Mouse (Mus musculus) gastrocnemius, postnatal 10 days (tissue): ENCODE measurements around the gene Gart. TPM values are rescaled to one million over a fixed set of nuclear protein-coding genes. Genes with fewer than 3 reads are reported as not detected.

Source experiments
- DNase-seq: peaks from one replicate; pipeline ENCODE4 v3.0.0; 2021; ENCODE audit warnings: mixed read lengths
- long read RNA-seq, 2 experiments: library from polyadenylated mRNA; stranded (forward); transcript quantifications; one replicate each; pipeline ENCODE4 v2.0.0; 2021
- total RNA-seq, 2 experiments: library from RNA; stranded (reverse); gene quantifications; 2 replicates each; pipeline ENCODE4 v1.2.3; 2021

The Gart gene
- total RNA-seq, result 10 to 100 TPM; 54.5 to 58.5 TPM
- long read RNA-seq, experiment 1, transcript Gart-201 (22 exons, 3,518 nt), result major isoform, 42 of 73 reads
- long read RNA-seq, experiment 1, transcript Gart-202 (11 exons, 1,865 nt), result minor isoform, 13 of 73 reads
- long read RNA-seq, experiment 1, transcript Gart-209 (22 exons, 3,276 nt), result minor isoform, 7 of 73 reads
- long read RNA-seq, experiment 1, partial matches to known transcripts, result 6 of 73 reads
- long read RNA-seq, experiment 1, other reads (novel, unspliced or antisense), result 4 of 73 reads
- long read RNA-seq, experiment 2, transcript Gart-202 (11 exons, 1,865 nt), result minor isoform, 13 of 83 reads
- long read RNA-seq, experiment 2, transcript Gart-209 (22 exons, 3,276 nt), result minor isoform, 8 of 83 reads
- long read RNA-seq, experiment 2, transcript Gart-201 (22 exons, 3,518 nt), result major isoform, 46 of 83 reads
- long read RNA-seq, experiment 2, partial matches to known transcripts, result 6 of 83 reads
- long read RNA-seq, experiment 2, other reads (novel, unspliced or antisense), result 6 of 83 reads

DNA sequence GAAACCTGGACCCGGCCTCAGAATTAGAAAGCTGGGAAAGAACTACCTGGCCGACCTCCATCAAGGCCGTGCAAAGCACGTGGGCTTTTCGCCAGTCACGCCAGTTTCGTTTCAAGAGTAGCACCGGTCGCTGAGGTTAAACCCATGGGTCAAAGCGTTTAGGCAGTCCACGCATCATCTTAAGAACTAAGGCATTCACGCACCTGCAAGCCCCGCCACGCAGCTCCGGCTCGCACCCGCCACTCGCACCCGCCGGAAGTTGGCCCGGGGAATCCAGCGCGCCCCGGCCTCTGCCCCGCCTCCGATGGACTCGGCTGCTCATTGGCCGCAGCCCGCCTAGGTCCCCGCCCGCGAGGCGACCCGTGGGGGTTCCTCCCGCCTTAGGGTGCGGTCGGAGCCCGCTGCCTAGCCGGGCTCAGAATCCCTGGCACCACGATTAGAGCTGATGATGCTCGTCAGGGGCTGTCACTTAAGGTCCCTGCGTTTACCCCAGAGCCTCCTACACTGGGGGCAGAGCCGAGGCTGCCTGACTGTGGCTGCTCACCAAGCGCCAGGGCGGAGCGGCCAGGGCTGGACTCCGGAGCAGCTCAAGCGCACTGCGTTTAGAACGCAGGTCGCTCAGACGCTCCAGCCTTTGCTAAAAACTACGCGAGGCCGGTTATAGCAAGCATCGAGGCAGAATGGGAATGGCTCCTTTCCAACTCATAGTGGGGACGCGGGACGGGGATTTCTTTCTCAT is at the start of gene Gart:
Gart (minus strand) TSS at position 272 of the 739 bp plus-strand sequence.
- DNase-seq, result peak; percentile 94

DNA sequence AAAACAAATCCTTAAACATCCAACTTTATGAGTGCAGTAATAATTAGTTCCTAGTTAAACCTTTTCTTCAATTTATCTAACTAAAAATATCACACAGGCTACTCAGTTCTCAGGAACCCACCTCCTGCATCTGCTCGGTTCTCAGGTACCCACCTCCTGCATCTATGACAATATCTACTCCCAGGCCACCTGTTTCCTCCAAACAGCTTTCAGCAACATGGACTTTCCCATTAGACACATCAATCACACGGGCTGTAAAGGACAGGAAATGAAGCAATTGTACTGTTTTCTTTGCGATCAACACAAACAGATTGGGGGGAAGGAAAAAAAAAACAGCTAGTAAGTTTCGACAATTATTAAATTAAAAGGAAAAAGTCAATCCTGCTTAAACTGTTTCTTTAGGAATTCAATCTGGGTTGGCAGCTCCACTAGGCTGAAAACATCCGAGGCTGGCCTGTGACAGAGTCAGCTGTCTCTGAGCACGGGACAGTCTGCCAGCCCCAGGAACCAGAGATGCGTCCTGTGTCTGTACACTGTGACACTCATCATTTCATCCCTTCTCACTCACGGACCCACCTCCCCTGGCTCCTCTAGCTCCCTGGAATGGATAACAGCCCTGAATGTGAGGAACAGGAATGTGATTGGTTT is 48.5 kb upstream of the Gart start:
- peak; percentile 26 for DNase-seq

DNA sequence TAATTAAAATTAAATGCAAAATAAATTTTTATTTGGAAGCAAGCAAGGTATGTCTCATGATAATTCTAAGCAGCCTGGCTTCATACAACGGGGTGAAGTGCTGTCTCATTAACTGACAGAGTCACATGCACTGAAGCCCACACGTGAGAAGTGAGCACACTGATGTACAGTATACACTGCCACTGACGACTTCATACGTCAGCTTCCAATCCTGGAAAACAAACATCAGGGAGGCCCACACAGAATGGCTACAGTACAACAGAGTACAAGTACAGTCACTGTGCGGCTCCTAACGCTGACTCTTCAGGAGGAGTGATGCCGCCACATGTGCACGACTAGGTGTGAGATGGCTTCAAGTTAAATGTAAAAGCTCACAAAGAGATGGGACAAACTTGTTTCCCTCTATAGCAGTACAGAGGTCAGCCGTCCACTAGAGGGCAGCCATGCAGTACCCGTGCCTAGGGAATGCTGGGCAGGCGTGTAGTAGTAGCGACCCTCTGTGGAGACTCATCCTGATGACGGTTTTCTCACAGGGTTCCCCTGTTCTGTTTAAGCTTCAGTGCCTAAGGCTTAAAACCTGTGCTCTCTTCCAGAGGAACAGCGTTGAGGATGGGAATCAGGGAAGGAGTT is 47.8 kb upstream of the Gart start:
- peak; percentile 83 for DNase-seq

DNA sequence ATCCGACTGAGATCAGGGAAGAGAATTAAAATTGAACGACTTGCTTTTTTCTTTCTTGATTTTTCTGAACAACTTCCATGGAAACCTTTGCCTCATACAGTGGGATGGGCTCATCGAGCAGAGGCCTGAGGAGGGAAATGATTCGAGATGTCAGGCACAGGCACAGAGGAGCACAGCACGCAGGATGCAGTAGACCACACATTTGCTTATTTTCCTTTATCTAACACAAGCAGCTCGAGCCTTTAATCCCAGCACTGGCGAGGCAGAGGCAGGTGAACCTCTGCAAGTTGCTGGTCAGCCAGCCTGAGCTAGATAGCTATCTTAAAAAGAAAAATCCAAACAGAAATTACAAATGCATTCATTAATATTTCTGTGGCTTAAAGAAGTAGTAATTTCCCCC is 43.0 kb upstream of the Gart start:
- no peak for DNase-seq

DNA sequence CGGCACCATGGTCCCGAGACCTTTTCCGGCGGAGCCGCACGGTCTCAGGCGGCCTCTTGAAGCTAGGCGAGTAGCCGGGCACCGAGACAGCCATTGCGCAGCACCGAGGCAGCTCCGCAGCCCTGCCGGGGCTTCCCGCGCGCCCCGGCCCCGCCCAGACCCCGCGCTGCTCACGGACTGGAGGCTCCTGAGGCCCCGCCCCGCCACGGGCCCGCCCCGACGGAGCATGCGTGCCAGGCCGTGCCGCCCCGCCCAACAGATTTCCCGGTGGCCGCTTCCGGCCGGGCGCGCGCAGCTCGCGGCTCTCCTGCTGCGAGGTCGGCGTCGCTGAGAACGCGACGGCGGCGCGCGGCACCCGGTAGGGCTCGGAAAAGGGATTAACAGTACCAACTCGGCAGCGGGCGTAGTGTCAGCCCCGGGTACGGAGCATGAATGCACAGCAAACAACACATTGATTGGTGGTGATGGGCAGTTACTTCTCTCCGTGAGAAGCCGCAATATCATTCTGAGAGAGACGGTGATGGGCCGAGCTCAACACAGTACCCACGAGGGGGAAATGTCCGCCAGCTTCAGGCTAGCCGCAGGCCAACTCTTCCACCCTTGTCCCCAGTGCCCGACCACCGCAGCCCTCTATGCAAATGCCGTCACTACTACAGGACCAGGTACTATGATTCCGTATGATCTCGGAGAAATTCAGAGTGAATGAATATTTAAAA is 42.0 kb upstream of the Gart start, which contains the start of gene Donson:
Donson (minus strand) TSS at position 152 of the 716 bp plus-strand sequence.
- peak; percentile 97 for DNase-seq

DNA sequence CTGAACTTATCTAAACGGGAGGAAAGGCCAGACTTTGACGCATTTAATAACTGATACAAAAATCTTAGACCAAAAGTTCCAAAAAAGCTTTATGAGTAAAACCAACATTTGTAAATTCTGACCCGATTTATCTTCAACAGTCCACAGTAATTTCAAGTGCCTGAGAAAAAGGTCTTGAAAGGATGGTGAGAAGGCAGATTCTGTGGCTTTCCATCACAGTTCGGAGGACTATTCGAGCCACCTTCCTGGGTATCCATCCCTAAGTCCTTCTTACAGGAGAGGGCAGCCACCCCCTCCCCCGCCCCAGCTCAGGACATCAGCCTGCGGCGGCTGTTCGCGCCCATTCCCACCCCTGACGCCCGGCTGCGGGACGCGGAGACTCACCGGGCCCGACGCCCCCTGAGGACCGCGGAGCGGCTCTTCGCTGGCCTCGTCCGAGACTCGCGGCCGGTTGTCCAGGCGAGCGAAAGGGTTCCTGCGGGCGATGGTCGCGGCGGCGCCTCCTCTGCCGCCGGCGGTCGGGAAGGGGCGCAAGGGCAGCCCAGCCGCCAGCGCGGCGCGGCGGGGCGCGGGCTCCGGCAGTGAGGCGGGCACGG is 41.4 kb upstream of the Gart start:
- DNase-seq, result no peak

DNA sequence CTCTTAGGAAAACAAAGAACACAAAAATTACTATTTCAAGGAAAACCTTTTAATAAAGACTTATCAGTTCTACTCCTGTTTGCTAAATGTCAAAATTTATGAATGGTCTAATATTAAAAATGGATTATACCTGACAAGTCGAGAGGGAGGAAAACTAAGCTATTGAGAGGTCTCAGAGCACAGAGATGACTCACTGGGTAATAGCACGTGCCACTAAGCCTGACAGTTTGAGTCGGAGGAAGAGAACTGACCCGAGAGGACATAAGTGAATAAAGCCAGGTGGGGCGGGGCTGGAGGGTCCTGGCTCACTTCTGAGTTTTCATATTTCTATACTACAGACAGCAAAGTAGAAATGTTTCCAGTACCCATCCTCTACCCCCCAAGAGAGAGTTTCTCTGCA is 39.6 kb upstream of the Gart start:
- DNase-seq, result no peak

DNA sequence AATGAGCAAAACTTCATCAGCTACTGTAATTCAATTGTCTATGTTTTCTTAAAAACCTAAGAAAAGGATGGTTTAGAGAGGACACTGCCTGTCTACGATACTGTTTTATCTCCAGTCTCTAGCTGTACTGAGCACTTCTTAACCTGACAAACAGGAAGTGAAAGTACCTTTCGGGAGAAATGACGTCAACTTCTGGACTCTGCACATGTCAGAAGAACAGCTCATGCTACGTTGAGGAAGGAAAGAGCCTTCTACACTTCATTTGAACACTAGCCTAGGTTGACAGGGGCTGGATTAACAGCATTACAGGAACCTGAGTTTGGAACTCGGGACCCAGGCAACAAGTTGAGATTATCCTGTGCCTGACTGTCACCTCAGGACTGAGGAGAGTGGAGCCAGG is 38.8 kb upstream of the Gart start:
- no peak for DNase-seq

DNA sequence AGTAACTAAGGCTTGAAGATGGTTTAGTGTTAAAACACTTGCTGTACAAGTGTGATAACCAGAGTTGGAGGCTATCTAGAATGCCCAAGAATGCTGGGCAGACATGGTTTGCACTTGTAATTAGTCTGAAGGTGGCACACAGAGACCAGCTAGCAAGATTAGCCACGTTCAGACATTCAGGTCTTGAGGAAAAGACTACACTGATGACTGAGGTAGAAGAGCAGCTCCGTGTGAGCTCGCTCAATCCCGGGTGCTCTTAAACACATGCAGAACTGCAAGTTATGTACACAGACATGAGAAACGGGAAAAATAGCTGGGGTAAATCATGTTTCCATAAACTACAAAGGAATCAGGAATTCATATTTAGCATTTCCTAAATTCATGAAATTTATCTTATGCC is 33.9 kb upstream of the Gart start:
- DNase-seq, result no peak

DNA sequence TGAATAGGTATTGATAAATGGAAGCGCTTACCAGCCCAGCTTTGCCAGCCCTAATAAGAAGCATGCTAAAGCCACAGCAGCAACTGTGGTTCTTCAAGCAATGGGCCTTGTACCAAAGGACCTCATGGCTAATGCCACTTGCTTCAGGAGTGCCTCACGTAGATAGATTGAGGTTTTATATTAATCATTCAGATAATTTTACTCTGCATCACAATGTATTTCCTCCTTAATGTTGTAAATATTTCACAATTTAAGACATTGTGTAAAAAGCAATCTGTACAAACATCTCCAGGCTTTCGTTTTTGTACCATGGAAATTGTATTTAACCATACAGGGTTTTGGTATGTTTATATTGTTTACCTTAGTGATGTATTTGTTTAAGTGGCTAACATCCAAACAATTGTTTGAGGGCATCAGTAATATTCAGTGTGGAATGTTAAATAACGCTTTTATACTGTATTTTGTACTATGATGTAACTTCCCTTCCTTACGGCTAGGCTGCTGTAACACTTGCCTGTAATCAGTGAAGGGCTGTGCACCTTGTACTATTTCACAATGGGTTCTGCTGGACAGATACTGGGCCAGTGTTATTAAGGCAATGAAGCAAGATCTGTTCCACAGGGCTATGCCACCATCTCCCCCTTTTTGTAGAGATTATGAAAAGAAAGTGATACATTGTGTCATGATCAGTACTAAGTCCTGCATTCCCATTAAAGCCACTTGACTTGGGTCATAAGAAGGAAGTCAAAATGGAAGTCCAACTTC is 31.6 kb upstream of the Gart start:
- DNase-seq, result no peak

DNA sequence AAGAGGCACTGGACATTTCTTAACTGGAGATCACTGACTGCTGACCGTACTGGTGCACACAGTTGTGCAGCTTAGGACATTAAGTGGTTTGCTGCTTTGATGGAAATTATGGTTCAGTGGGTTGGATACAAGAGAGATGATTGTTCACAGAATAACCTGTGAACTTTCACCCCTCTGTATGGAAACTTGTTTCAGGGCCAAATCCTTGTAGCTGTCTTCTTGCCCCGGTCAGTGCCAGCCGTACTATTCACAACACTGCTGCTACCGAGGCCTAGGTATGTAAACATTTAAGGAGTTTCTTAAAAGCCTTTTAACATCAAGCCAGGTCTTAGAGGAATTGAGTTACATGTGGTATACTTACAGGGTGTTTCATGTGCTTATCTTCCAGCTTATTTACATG is 27.7 kb upstream of the Gart start:
- no peak for DNase-seq

DNA sequence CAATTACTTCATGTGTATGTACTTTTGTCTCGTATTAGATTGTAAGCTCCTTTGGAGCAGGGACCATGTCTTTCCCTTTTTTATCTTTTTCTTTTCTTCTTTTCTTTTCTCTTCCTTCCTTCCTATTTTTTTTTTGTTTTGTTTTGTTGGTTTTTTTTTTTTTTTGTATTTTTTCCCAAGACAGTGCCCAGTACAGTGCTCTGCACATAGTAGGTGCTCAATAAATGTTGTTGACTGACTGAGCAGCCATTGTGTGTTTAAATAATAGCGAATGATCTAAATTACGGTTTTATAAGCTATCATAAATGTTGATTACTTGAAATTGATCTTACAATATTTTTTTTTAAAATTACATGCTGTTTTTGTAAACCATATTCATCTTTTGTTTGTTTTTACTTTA is 17.0 kb upstream of the Gart start:
- no peak for DNase-seq

DNA sequence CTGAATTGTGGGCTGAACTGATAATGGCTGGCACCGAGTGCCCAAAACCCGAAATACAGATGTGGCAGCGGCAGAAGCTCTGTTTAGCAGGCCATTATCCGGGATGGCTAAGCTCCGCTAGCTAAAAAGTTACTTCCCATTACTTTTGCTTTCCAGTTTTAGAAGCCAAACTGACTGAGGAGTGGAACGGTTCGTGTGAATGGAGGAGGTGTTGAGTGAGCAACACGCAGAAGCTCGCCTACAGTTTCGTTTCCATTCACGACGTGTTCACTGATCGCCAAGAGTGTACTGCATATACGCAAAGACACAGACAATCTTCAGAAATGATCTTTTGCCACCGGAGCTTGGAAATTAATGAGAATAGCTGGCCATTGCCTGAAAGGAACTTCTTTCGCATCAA is 15.6 kb upstream of the Gart start:
- DNase-seq, result no peak

DNA sequence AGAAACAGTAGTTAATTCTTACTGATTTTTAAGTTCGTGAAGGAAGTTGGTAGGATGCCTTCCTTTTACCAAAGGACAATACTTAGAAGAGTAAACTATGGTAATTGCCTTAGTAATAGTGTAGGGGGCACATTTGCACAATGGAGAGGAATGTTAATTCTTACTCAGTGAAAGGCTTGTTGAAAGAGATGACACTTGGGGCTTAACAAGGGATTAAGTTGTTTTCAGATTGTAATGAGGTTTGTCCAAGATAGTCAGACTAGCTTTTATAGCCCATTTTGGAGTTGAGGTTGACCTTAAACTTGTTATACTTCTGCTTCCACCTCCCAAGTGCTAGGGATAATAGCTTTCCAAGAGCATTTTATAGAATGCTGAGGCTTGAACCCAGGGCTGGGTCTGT is 14.6 kb upstream of the Gart start:
- no peak for DNase-seq

DNA sequence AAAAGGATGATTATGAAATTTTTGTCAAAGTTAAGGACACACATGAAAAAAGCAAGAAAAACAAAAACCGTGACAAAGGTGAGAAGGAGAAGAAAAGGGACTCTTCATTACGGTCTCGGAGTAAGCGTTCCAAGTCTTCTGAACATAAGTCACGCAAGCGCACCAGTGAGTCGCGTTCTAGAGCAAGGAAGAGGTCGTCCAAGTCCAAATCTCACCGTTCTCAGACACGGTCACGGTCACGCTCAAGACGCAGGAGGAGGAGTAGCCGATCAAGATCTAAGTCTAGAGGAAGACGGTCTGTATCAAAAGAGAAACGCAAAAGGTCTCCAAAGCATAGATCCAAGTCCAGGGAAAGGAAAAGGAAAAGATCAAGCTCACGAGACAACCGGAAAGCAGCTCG is 13.0 kb upstream of the Gart start:
- no peak for DNase-seq

DNA sequence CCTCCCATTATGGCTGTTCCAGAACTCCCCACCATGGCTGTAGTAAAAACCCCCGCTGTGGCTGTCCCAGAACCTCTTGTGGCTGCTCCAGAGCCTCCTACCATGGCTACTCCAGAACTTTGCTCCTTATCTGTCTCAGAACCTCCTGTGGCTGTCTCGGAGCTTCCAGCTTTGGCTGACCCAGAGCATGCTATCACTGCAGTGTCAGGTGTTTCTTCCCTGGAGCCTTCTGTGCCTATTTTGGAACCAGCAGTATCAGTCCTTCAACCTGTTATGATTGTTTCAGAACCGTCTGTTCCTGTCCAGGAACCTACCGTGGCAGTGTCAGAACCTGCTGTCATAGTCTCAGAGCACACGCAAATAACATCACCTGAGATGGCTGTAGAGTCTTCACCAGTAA is 11.7 kb upstream of the Gart start:
- no peak for DNase-seq

DNA sequence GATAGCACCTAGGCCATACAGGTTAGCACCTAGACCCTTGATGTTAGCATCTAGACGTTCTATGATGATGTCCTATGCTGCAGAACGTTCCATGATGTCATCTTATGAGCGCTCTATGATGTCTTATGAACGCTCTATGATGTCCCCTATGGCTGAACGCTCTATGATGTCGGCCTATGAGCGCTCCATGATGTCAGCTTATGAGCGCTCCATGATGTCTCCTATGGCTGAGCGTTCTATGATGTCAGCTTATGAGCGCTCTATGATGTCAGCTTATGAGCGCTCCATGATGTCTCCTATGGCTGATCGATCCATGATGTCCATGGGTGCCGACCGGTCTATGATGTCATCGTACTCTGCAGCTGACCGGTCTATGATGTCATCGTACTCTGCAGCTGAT is 10.5 kb upstream of the Gart start:
- no peak for DNase-seq

DNA sequence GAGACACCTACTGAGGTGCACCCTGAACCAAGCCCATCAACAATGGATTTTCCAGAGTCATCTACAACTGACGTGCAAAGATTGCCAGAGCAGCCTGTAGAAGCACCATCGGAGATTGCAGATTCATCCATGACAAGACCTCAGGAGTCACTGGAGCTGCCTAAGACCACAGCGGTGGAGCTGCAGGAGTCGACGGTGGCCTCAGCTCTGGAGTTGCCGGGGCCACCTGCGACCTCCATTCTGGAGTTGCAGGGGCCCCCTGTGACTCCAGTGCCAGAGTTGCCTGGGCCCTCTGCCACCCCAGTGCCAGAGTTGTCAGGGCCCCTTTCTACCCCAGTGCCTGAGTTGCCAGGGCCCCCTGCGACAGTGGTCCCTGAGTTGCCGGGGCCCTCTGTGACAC is 8.5 kb upstream of the Gart start:
- no peak for DNase-seq

DNA sequence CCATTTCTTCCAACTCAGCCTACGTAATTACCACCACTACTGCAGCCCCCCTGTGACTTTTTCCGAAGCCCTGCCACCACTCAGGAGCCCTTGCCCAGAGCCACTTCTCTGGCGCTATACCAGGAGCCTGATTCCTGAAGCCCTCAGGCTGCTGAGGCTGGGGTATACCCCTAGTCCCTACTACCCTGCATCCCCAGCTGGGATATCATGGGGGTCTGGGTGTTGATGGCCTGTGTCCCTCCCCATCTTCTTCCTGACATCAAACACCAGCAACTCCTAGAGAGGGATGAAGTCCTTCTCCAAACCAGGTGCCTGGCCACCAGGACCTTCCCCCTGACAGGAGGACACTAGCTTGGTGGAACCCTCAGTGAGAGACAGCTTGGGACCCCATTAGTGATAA is 5.4 kb upstream of the Gart start:
- DNase-seq, result no peak

DNA sequence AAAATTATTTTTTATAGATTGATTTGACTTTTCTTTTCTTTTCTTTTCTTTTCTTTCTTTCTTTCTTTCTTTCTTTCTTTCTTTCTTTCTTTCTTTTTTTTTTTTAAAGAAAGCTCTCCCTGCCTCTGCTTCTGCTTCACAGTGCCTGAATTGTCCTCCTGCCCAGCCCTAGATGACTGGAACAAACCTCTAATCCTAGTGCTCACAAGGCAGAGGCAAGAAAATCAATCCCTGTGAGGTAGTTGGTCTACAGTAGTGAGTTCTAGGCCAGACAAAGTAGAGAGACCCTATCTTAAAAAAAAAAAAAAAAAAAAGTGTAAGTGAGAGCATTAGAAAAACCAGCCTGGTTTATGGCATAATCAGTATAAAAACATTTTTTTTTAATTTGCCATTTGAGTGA is 3.0 kb upstream of the Gart start:
- DNase-seq, result no peak

DNA sequence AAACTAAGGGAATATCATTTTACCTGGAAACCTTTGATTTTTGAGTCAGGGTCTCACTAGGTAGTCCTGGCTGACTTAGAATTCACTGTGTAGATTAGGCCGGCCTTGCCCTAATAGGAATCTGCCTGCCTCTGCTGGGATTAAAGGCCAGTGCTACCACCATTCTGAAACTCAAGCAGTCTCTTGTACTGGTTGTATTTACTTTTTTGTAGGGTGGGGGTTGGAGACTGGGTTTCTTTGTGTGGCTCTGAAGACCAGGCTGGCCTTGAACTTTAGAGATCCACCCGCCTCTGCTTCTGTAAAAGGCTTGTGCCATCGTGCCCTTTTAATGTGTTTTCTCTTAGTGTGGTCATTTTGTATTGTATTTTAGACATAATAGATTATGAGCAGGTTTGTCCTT is 2.5 kb upstream of the Gart start:
- DNase-seq, result no peak
